Mouse (Mus musculus): Measurements from ENCODE around the gene Bnc1. TPM values are rescaled to one million over a fixed set of nuclear protein-coding genes. Genes with fewer than 3 reads are reported as not detected.

Gene Bnc1
- total and polyA plus RNA-seq, 3 experiments = not detected

DNA sequence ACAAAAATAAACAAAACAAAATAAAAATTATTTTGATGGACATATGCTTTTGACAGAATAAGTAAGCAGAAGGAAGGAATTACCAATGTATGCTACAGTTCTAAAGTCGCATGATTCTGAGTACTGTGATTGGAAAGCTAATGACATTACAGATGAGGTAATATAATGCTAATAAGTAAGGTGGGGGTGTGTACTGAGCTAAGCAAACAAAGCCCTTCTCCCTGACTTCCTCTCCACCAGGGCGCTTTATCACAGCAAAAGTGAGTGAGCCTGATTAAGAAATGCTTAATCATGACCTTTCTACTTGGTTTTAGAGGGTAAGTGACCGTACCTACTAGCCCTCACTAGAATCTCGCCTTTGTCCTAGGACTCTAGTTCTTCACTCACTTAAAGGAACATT lies 71.8 kb downstream of the Bnc1 start:
- TF ChIP-seq HCFC1 (IDR thresholded peaks at IDR 0.05; ENCODE audit: low read depth, low read length) = no peak
- no peak for TF ChIP-seq POLR2A (IDR thresholded peaks at IDR 0.05; ENCODE audit: low read depth, low read length)
- no peak for TF ChIP-seq SIN3A (IDR thresholded peaks at IDR 0.05; ENCODE audit: low read length)
- no peak for TF ChIP-seq NELFE (IDR thresholded peaks at IDR 0.05; ENCODE audit: low read depth, low read length)
- no peak for TF ChIP-seq MXI1 (IDR thresholded peaks at IDR 0.05; ENCODE audit: low read depth, low read length)
- no peak for TF ChIP-seq POLR2AphosphoS2 (IDR thresholded peaks at IDR 0.05; ENCODE audit: low read depth, low read length)
- no peak for TF ChIP-seq IRF4 (IDR thresholded peaks at IDR 0.05; ENCODE audit: low read depth, low read length)
- dilution Hi-C loops (cut with MboI; ENCODE audit: extremely low pct_ligation_motif_present, extremely low pct_unique_long_range_greater_than_20kb, low sequenced_read_pairs) = no loop called here
- Histone ChIP-seq H3K79me2 (replicated peaks; ENCODE audit: control insufficient read depth, extremely low read depth, insufficient read depth, poor library complexity, severe bottlenecking) (no peaks in the 10 kb centered on the region), H3K9me3 (replicated peaks; ENCODE audit: low read length) (no peaks in the 10 kb centered on the region), H3K27ac (ENCODE audit: insufficient read depth, low read depth) (no peak overlapping the region), H3K9ac (ENCODE audit: insufficient read depth, low read depth) (no peak overlapping the region), H3K4me3 (replicated peaks in 1 of 3; ENCODE audit: low read depth in 2 of 3, low read length in 2 of 3, poor library complexity in 1 of 3) (no peak overlapping the region), H3K4me1 (ENCODE audit: control insufficient read depth in 1 of 2, insufficient read depth in 2 of 2) (peaks cover 0 to 11% of the 10 kb centered on the region in 2 experiments; a peak in 2 of 4 replicates), H3K27me3 (replicated peaks) (no peaks in the 10 kb centered on the region), H3K4me2 (ENCODE audit: insufficient read depth, low read depth, poor library complexity, severe bottlenecking) (no peak overlapping the region), H3K36me3 (replicated peaks in 1 of 2; ENCODE audit: control insufficient read depth in 1 of 2, insufficient read depth in 1 of 2, low read length in 1 of 2) (no peaks in the 10 kb centered on the region)
- in situ Hi-C loops (cut with MboI; ENCODE audit: low pct_ligation_motif_present, low pct_unique_long_range_greater_than_20kb, low sequenced_read_pairs) = no loop called here
- DNase-seq (ENCODE audit: extremely low read depth) = no peak

- Histone ChIP-seq H3K27me3 (replicated peaks) (no peaks in the 10 kb centered on the region), H3K36me3 (replicated peaks in 1 of 2; ENCODE audit: control insufficient read depth in 1 of 2, insufficient read depth in 1 of 2, low read length in 1 of 2) (no peaks in the 10 kb centered on the region), H3K4me1 (ENCODE audit: control insufficient read depth in 1 of 2, insufficient read depth in 2 of 2) (peaks cover 0 to 11% of the 10 kb centered on the region in 2 experiments; a peak in 2 of 4 replicates), H3K79me2 (replicated peaks; ENCODE audit: control insufficient read depth, extremely low read depth, insufficient read depth, poor library complexity, severe bottlenecking) (no peaks in the 10 kb centered on the region), H3K4me3 (replicated peaks in 1 of 3; ENCODE audit: low read depth in 2 of 3, low read length in 2 of 3, poor library complexity in 1 of 3) (no peak overlapping the region), H3K9ac (ENCODE audit: insufficient read depth, low read depth) (no peak overlapping the region), H3K4me2 (ENCODE audit: insufficient read depth, low read depth, poor library complexity, severe bottlenecking) (no peak overlapping the region), H3K27ac (ENCODE audit: insufficient read depth, low read depth) (no peak overlapping the region), H3K9me3 (replicated peaks; ENCODE audit: low read length) (no peaks in the 10 kb centered on the region)
- no peak for DNase-seq (ENCODE audit: extremely low read depth)
- dilution Hi-C loops (cut with MboI; ENCODE audit: extremely low pct_ligation_motif_present, extremely low pct_unique_long_range_greater_than_20kb, low sequenced_read_pairs) (no loop called here), in situ Hi-C loops (cut with MboI; ENCODE audit: low pct_ligation_motif_present, low pct_unique_long_range_greater_than_20kb, low sequenced_read_pairs) (no loop called here)
- no peak for TF ChIP-seq POLR2A (IDR thresholded peaks at IDR 0.05; ENCODE audit: low read depth, low read length)
- no peak for TF ChIP-seq ZC3H11A (IDR thresholded peaks at IDR 0.05; ENCODE audit: low read depth, low read length)
- no peak for TF ChIP-seq MXI1 (IDR thresholded peaks at IDR 0.05; ENCODE audit: low read depth, low read length)
- no peak for TF ChIP-seq USF1 (IDR thresholded peaks at IDR 0.05; ENCODE audit: low read depth, low read length)
- no peak for TF ChIP-seq MAX (IDR thresholded peaks at IDR 0.05; ENCODE audit: low read length)
- TF ChIP-seq PAX5 (IDR thresholded peaks at IDR 0.05; ENCODE audit: low read length) = no peak
- no peak for TF ChIP-seq IRF4 (IDR thresholded peaks at IDR 0.05; ENCODE audit: low read depth, low read length)
- TF ChIP-seq CTCF (conservative IDR thresholded peaks at IDR 0.05 in 1 of 2, IDR thresholded peaks at IDR 0.05 in 1 of 2; ENCODE audit: low read depth in 2 of 2, low read length in 2 of 2) = no peak
- TF ChIP-seq JUN (IDR thresholded peaks at IDR 0.05; ENCODE audit: insufficient read depth, low read depth, low read length) = no peak
- no peak for TF ChIP-seq MEF2A (IDR thresholded peaks at IDR 0.05; ENCODE audit: borderline replicate concordance, low read depth, low read length)
- no peak for TF ChIP-seq SMC3 (IDR thresholded peaks at IDR 0.05; ENCODE audit: low read depth, low read length)
These were observed 73.8 kb downstream of the Bnc1 start for GRCm38 (mm10) chr7:81918316-81918715.

Other genes with a start within 250 kb of the Bnc1 start
- gene Ramac, start 229.4 kb downstream of the Bnc1 start, total RNA-seq (2012; rRNA removed) = 30.8 and 36.4 TPM in 2 replicates
- gene Ramac, start 229.4 kb downstream of the Bnc1 start, total RNA-seq (2014; rRNA removed) = 133 and 134 TPM in 2 replicates
- gene Ramac, start 229.4 kb downstream of the Bnc1 start, polyA plus RNA-seq (2012; ENCODE audit: insufficient read length, low read depth) = 48.1 and 56.8 TPM in 2 replicates
- gene 3110040N11Rik, start 202.8 kb downstream of the Bnc1 start, total RNA-seq (2012; rRNA removed) = 52.5 and 53.2 TPM in 2 replicates
- gene 3110040N11Rik, start 202.8 kb downstream of the Bnc1 start, total RNA-seq (2014; rRNA removed) = 73.7 and 91.7 TPM in 2 replicates
- 58.6 and 70.4 TPM in 2 replicates for gene 3110040N11Rik, start 202.8 kb downstream of the Bnc1 start, polyA plus RNA-seq (2012; ENCODE audit: insufficient read length, low read depth)
- 45.8 and 48.0 TPM in 2 replicates for gene Btbd1, start 162.9 kb downstream of the Bnc1 start, total RNA-seq (2012; rRNA removed)
- gene Btbd1, start 162.9 kb downstream of the Bnc1 start, total RNA-seq (2014; rRNA removed) = 67.1 and 79.3 TPM in 2 replicates
- gene Btbd1, start 162.9 kb downstream of the Bnc1 start, polyA plus RNA-seq (2012; ENCODE audit: insufficient read length, low read depth) = 88.8 and 101 TPM in 2 replicates
- not detected in 2 replicates for gene Gm10160, start 136.5 kb downstream of the Bnc1 start, total RNA-seq (2012; rRNA removed)
- not detected in 2 replicates for gene Gm10160, start 136.5 kb downstream of the Bnc1 start, total RNA-seq (2014; rRNA removed)
- not detected in 2 replicates for gene Gm10160, start 136.5 kb downstream of the Bnc1 start, polyA plus RNA-seq (2012; ENCODE audit: insufficient read length, low read depth)
- 0.59 and 0.93 TPM in 2 replicates for gene Tm6sf1, start 133.3 kb downstream of the Bnc1 start, total RNA-seq (2012; rRNA removed)
- 0.28 and 0.54 TPM in 2 replicates for gene Tm6sf1, start 133.3 kb downstream of the Bnc1 start, total RNA-seq (2014; rRNA removed)
- 0.57 and 0.68 TPM in 2 replicates for gene Tm6sf1, start 133.3 kb downstream of the Bnc1 start, polyA plus RNA-seq (2012; ENCODE audit: insufficient read length, low read depth)
- 0.04 TPM in 2 replicates for gene Hdgfl3, start 57.8 kb downstream of the Bnc1 start, total RNA-seq (2012; rRNA removed)
- gene Hdgfl3, start 57.8 kb downstream of the Bnc1 start, total RNA-seq (2014; rRNA removed) = not detected in 2 replicates
- not detected in 2 replicates for gene Hdgfl3, start 57.8 kb downstream of the Bnc1 start, polyA plus RNA-seq (2012; ENCODE audit: insufficient read length, low read depth)
- gene Sh3gl3, start 181.5 kb upstream of the Bnc1 start, total RNA-seq (2012; rRNA removed) = not detected in 2 replicates
- gene Sh3gl3, start 181.5 kb upstream of the Bnc1 start, total RNA-seq (2014; rRNA removed) = not detected in 2 replicates
- gene Sh3gl3, start 181.5 kb upstream of the Bnc1 start, polyA plus RNA-seq (2012; ENCODE audit: insufficient read length, low read depth) = not detected in 2 replicates